Mouse (Mus musculus) urinary bladder, postnatal 36 days (tissue): ENCODE measurements around the gene Tbl1x.
A peak's percentile ranks its signal among the peaks of the same experiment; 100 is the strongest.

Experiments used
- DNase-seq, 2 experiments: peaks; one replicate each; pipeline ENCODE4 v3.0.0; 2022; ENCODE audit warnings: low spot score in 2 of 2, mixed read lengths in 1 of 2

Tbl1x gene

DNA sequence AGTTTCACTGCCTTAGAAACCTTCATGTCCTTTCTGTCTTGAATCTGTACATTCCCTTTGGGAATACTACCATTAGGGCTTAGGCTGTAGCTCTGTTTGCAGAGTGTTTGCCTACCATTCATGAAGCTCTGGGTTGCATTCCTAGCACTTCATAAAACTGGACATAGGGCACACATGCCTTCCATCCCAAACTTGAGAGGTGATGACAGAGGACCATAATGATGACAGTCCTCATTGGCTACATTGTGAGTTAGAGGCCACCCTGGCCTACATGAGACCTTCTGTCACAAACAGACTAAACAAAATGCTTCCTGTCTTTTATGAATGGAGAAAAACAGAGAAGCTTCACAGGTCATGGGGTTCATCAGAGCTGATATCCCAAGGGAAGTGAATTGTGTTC lies 33.2 kb downstream of the Tbl1x start:
- DNase-seq = no peak

- DNase-seq = no peak
Observed at GRCm38 (mm10) chrX:77544550-77544949, 33.7 kb downstream of the Tbl1x start.

DNA sequence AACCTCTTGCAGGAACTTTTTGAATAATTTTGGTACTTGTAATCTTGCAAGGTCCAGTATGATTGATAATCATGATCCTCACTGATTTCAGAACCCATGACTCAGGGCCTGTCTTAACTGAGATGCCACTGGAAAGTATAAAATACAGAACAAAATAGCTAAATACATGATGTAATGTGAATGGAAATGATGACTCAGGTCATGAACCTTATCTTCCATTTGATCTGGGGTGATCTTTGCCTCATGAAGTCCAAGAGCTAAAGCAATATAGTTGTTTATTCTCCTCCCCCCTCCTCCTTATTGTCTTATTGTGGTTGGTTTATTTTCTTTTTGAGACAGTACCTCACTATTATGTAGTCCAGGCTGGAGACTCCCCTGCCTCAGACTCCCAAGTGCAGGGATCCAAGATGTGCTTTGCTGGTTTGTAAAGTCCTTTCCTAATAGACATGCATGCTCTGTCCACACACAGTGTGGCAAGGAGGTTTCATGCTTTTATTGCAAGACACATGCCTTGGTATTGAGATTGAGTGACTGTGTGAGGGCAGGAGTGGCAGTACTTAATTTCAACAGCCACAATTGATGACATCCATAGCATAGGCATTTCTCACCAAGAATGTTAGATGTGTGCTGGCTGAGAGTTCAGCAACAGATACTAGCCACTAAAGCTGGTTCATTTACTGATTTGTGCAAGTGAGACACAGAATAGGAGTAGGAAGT lies 34.7 kb downstream of the Tbl1x start:
- no peak for DNase-seq

DNA sequence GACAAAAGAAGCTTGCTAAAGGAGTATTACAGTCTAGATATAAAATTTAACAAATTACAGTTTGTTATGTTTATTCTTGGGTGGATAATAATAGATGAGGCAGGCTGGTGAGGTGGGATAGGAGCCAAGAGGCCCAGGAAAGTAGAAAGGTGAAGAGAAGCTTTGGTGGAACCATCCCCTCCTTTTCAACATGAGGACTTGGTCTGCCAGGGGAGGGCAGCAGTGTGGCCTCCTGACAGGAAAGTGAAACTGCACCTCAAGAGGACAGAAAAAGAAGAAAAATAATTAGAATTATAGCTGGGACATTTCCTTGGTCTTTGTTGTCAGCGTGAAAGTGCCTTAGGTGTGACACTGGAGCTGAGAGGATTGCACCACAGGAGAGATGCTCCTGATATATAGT lies 35.6 kb downstream of the Tbl1x start:
- DNase-seq = no peak

GRCm38 (mm10) chrX:77548951-77549350 lies 38.1 kb downstream of the Tbl1x start:
- DNase-seq = peak in 1 of 2 experiments; percentile 54

- no peak for DNase-seq
Observed at GRCm38 (mm10) chrX:77550388-77550787, 39.6 kb downstream of the Tbl1x start.

DNA sequence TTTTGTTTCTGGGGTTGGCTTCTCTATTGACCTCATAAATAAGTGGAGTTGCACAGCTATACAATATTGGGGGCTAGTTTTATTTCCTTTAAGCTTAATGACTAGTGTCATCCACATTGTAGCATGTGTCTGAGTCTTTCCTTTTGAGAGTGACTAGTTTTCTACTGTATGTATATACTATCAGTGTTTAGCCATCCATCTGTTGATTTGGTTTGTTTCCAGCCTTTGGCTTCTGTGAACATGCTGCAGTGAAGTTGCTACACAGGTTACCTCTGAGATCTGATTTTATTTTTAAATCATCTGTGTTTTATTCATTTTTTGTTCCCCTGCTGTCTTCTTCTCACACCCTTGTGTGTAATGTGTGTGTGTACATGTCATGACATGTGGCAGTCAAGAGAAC lies 40.5 kb downstream of the Tbl1x start:
- DNase-seq = no peak

DNA sequence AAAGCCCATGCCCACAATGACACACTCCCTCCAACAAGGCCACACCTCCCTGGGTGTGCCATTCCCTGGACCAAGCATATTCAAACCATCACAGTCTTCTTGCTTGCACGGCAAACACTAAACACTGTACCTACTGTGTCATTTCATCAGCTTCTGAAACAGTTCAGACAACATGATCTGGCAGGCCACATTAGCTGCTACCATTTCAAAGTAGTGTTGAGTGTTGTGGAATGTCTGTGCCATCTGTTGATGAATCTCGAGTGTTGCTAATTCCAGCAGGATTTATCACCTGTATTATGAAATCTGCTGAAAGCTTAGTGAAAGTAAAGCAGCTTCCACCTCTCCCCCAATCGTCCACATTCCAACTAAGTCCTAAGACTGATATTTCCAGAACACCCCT lies 41.3 kb downstream of the Tbl1x start:
- DNase-seq = no peak

GRCm38 (mm10) chrX:77555985-77556384 lies 45.2 kb downstream of the Tbl1x start:
- DNase-seq = no peak

DNA sequence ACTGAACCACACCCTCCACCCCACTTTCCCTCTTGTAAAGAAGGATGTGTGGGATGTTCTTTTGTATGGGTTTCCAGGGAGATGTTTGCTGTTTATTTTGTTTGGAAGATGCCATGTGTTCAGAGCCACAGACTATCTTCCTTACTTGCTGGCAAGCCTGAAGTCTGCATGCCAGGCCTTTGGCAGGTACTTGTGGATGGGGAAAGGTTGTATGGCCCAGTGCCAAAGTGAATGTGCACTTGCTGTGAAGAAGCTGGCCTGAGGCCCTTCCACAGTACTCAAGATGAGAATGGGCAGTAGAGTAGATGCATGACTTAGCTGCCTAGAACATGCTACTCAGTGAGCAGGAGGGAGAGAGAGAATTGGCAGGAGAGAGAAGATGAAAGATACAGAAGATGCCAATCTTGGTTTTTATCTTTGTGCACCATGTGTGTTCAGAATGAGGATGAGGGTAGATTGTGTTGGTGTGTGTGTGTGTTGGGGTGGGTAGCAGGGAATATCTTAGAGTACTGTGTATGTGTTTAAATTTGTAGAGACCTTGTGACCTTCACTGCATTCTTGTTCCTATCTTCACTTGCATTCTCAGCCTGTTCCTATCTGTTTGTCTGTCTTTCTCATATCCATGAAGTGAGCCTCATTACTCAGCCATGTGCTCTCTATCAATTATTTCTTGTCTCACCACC lies 48.5 kb downstream of the Tbl1x start:
- DNase-seq = peak in 1 of 2 experiments; percentile 27

DNA sequence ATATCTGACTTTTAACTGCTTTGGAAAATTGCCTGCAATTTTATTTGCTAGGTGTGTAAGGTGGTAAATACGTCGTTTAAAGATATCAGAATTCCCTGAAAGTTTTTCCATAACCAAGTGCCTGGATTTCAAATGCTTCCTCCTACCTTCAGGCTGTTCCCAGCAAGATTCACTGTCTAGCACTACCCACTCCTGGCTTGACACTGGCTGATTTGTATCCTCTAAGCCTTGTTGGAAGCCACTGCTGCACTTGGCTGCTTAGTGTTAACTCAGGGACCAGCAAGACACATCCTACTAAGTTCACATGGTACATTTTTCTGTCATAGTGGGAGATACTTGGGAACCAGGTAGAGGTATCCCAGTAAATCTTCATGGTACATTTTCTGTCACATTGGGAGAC lies 52.8 kb downstream of the Tbl1x start:
- no peak for DNase-seq

DNA sequence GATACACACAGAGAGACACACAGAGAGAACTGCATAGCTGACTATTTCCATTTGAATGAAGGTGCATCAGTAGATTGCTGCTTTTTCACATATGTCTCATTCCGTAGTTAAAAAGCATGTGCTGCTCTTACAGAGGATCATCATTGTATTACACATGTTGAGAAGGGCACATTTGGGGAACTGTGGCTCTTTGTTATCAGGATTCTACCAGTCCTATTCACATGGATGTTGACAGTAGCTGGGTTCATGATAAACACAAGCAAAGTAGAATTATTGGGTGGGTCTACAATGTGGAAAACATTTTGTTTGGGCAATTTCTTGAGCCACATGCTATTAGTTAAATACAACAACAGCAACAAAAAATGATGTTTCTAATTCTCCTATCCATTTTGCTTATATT lies 55.9 kb downstream of the Tbl1x start:
- DNase-seq = no peak

- DNase-seq = no peak
Observed at GRCm38 (mm10) chrX:77568013-77568412, 57.2 kb downstream of the Tbl1x start.

DNA sequence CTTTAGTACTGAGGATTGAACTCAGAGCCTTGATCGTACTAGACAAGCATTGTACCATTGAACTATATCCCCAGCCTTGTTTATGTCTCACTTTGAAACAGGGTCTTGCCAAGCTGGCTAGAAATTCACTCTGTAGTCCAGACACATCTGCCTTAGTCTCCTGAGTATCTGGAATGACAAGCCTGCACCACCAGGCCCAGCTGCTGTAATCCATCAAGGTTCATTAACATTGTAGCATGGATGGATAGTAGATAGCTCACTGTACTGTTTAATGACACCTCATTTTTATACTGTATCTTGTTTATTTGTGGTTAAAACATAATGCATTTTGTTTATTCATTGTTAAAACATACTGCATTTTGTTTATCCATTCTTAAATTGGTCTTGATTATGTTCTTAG lies 62.9 kb downstream of the Tbl1x start:
- DNase-seq = no peak

DNA sequence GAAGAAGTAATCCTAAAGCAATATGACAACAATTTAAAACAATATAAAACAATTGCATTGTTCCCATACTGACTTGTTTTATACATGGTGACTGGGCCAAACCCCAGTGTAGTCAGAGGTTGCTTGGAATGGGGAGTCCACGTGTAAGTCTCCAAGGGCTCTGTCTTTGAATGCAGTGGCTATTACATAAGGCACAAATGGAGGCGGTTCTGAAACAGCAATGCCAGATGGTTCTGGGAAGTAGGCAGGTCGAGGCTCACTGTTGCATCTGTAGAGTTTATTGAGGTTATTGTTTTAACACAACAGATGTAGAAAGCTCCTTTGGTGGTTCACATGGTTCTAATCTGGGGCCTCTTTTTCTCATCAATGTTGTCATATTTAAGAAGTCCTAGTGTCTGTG lies 66.3 kb downstream of the Tbl1x start:
- no peak for DNase-seq

DNA sequence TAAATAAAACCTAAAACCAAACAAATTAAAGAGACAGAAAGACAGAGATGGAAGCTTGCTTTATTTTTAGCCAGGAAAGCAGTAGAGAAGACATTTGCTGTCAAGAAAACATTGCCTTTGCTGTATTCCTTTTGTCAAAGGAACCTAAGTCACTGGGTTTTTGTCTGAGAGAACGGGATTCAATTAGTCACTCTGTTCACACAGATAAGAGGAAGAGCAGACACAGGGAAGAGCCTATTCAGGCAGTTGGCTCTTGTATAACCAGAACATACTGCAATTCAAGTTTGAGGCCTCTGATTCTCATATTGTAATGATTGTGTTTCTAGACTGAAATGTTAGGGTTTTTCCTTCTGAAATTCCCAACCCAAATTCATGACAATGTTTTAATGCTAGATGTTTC lies 67.4 kb downstream of the Tbl1x start:
- no peak for DNase-seq

GRCm38 (mm10) chrX:77579964-77580363 lies 69.2 kb downstream of the Tbl1x start:
- no peak for DNase-seq

- DNase-seq = no peak
Observed at GRCm38 (mm10) chrX:77585974-77586373, 75.2 kb downstream of the Tbl1x start.

DNA sequence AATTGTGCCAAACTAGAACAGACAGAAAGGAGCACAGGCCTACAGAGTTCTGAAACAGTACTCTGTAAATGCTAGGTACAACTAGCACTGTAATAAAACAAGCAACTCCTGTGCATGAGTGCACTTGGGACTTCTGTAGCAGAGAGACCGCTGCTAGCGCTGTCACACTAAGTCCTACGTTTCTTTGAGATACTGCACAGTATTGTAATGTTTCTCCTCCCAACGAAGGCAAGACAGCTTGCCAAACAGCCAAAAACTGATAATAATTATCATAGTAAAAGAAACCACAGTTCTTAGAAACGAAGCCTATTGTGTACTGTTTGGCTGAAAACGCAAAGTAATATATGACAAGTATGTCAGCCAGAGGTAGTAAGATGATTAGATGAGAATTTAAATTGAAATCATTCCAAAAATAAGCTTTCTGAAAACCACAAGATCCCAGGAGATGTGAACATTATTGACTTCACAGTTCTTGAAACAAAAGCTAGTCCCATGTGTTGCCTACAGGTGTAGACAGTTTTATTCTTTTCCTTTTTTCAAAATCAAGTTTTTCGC lies 83.9 kb downstream of the Tbl1x start:
- no peak for DNase-seq

DNA sequence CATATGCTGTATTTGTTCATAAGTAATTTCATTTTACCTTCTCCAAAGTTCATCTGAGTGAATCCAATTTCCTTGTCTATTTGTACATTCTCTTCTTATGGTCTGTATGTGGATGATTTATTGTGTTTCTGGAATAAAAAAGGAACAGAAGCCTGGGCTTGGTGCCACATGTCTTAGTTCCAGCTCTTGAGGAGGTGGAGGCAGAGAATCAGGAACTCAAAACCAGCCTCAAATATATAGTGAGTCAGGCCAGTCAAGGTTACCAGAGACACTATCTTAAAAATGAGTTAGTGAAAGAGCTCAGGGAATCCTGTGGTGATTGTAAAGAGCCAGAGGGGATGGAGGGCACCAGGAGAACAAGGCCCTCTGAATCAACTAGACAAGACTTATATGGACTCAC lies 86.9 kb downstream of the Tbl1x start:
- no peak for DNase-seq

DNA sequence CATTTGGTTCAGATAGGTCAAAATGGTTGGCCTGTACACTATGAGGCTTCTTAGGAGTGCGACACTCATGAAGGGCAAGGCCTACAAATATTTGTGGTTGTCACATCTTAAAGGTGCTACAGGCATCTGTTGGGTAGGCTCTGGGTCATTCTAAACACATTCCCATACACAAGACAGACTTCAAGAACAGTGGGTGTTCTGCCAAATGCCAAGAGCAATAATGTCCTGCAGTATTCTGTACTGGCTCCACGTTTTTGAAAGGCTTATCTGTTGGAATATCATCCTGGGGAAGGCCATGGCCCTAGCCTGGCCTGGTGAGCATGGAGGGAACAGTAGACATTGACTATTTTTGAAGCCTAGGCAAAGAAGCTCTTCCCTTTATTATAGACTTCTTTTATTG lies 87.9 kb downstream of the Tbl1x start:
- DNase-seq = no peak

- no peak for DNase-seq
Observed at GRCm38 (mm10) chrX:77603496-77604258, 92.9 kb downstream of the Tbl1x start.

DNA sequence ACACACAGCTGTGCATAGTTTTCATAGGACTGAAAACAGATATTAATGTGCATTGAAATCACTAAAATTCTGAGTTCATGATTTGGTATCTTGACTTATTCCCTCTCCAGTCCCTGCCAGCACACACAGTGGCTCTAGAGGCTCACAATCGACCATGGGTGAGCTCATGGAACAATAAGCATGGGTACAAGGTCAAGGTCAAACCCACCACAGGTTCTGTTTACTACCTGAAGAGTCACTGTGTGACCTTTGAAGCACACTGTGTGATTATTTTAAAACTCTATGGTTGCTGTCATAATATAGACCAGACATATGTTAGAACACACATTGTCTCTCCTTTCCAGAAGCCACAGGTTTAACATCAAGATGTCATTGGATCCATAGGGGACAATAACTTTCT lies 96.7 kb downstream of the Tbl1x start:
- DNase-seq = no peak
